Mouse (Mus musculus) liver, postnatal 0 days (tissue): Measurements from ENCODE around the gene Rpp30. TPM values are rescaled to one million over a fixed set of nuclear protein-coding genes. Genes with fewer than 3 reads are reported as not detected.

Source experiments
- ATAC-seq: fragments of 200-750 bp; cut with Nextera tagmentation; 2 replicates; pipeline ENCODE4 v1.8.0; 2017; ENCODE audit warnings: mild to moderate bottlenecking, moderate library complexity
- DNase-seq: peaks from one replicate; pipeline ENCODE4 v3.0.0-alpha.2; 2016
- H3K27ac ChIP-seq: fragments of 300-500 bp; sonication (generic); 2 replicates; pipeline ENCODE4 v1.5.1; 2014; ENCODE audit warnings: antibody characterized with exemption, moderate library complexity, mild to moderate bottlenecking, low read depth
- H3K27me3 ChIP-seq: fragments of 300-500 bp; sonication (generic); 2 replicates; pipeline ENCODE4 v1.6.1; 2014; ENCODE audit warnings: low read length, control low read depth, mixed read lengths; ENCODE audit not compliant: insufficient read depth
- H3K36me3 ChIP-seq: fragments of 300-500 bp; sonication (generic); replicated peaks from 2 replicates; pipeline ENCODE4 v1.6.1; 2014; ENCODE audit warnings: mild to moderate bottlenecking, control low read depth, low read length, moderate library complexity, mixed read lengths; ENCODE audit not compliant: insufficient read depth
- H3K4me1 ChIP-seq: fragments of 300-500 bp; sonication (generic); 2 replicates; pipeline ENCODE4 v1.6.1; 2014; ENCODE audit warnings: antibody characterized with exemption, mild to moderate bottlenecking, control low read depth; ENCODE audit not compliant: insufficient read depth
- H3K4me2 ChIP-seq: fragments of 300-500 bp; sonication (generic); 2 replicates; pipeline ENCODE4 v1.6.1; 2014; ENCODE audit warnings: low read depth, mild to moderate bottlenecking, low read length, moderate library complexity, mixed read lengths
- H3K4me3 ChIP-seq: fragments of 300-500 bp; sonication (generic); 2 replicates; pipeline ENCODE4 v1.5.1; 2014; ENCODE audit warnings: low read depth, low read length
- H3K9ac ChIP-seq: fragments of 300-500 bp; sonication (generic); replicated peaks from 2 replicates; pipeline ENCODE4 v1.6.1; 2014; ENCODE audit warnings: mild to moderate bottlenecking, moderate library complexity
- H3K9me3 ChIP-seq: fragments of 300-500 bp; sonication (generic); 2 replicates; pipeline ENCODE4 v1.6.1; 2016; ENCODE audit warnings: mild to moderate bottlenecking, control low read depth, low read length, mixed read lengths
- CTCF ChIP-seq: sonication (generic); IDR thresholded peaks from 2 replicates; pipeline ENCODE4 v1.5.1; 2016; ENCODE audit warnings: antibody characterized with exemption, low read depth
- EP300 ChIP-seq: IDR thresholded peaks from 2 replicates; pipeline ENCODE4 v1.6.1; 2016; ENCODE audit warnings: antibody characterized with exemption, low read depth, mild to moderate bottlenecking
- WGBS: fragments of 180-500 bp; shearing (Covaris S2); extraction: QIAGEN DNeasy Blood & Tissue Kit; methylation state at CpG from one replicate; pipeline ENCODE4 v1.1.7; 2014; ENCODE audit not compliant: insufficient replicate concordance; 5-methylcytosine and 5-hydroxymethylcytosine counted together
- polyA plus RNA-seq: library from polyadenylated mRNA; unstranded; fragments of >200 nt; fragmentation: Nextera tagmentation; extraction: Ambion mirVana; gene quantifications from 2 replicates; pipeline ENCODE4 v1.2.1, GENCODE M21; 2015

Rpp30 gene
- polyA plus RNA-seq, 1 experiment from 2014 or later = 23.2 TPM

DNA sequence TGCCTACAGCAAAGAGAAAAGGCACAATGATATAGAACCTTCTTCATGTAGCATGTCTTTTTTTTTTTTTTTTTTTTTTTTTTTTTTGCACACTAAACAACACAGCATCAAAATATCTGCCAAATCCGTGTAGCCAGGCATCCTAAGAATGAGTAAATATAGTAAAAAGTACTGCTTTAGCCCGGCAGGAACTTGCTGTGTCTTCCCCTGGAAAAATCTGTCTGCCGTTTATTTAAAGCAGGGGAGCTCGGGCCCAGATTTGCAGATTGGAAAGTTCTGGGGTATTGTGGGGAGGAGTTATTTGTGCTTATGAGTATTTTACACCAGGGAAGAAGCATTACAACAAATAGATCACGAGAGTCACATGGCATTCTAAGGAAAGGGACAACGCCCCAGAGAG, 48.5 kb downstream of the Rpp30 start:
- Histone ChIP-seq H3K27me3 (no peaks in the 10 kb centered on the region), H3K4me1 (0 out of 2 replicates have a peak, but pooled peaks cover 5% of the 10 kb centered on the region), H3K4me3 (no peak overlapping the region), H3K9me3 (no peaks in the 10 kb centered on the region), H3K36me3 (no peaks in the 10 kb centered on the region), H3K9ac (no peak overlapping the region), H3K4me2 (no peak overlapping the region), H3K27ac (no peak overlapping the region)
- ATAC-seq (no peak), DNase-seq (no peak)
- WGBS = 50% methylated on average over 6 of the region's 6 CpGs
- TF ChIP-seq CTCF (no peak), EP300 (no peak)

DNA sequence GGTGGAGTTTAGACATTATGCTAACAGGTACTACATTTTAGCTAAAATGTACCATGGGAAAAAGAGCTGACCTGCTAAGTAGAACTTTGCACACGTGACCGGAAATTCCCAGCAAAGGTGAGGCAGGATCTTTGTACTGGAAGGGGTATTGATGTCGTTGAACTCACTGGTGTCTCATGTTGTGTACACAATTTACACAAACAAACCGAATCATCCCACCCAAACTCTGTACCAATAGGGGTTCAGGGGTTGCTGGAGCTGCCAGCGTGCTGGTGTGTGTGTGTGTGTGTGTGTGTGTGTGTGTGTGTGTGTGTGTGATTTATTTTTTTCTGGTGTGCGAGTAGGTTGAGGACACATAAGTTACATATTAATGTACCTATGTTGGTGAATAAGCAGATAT, 49.5 kb downstream of the Rpp30 start:
- 0 out of 2 replicates have a peak, but pooled peaks cover 5% of the 10 kb centered on the region for H3K4me1 ChIP-seq
- H3K9me3 ChIP-seq = no peaks in the 10 kb centered on the region
- H3K4me2 ChIP-seq = no peak overlapping the region
- no peak for TF ChIP-seq CTCF
- TF ChIP-seq EP300 = no peak
- ATAC-seq (peak; percentile 95), DNase-seq (peak; percentile 17)
- no peaks in the 10 kb centered on the region for H3K36me3 ChIP-seq
- H3K4me3 ChIP-seq = no peak overlapping the region
- no peak overlapping the region for H3K9ac ChIP-seq
- 73% methylated on average over 6 of the region's 6 CpGs for WGBS
- H3K27me3 ChIP-seq = no peaks in the 10 kb centered on the region
- H3K27ac ChIP-seq = no peak overlapping the region

DNA sequence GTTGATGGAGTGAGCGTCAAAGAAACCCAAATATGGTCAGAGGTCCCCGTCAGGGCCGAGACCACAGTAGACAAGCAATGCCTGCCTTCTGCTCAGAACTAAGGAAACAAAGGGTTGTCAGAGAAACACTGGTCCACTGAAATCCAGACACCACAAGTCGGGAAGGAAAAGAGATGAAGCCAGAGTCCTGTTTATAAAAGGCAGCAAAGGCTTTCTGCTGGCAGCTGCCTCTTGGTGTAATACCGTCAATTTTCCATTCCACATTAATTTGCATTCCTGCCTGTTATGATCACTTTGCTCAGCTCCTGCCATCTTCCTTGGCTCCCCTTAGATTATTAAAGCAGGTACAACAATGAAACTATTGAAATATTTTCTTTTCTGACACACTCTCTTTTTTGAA, 50.2 kb downstream of the Rpp30 start:
- Histone ChIP-seq H3K4me3 (no peak overlapping the region), H3K9ac (no peak overlapping the region), H3K4me1 (0 out of 2 replicates have a peak, but pooled peaks cover 5% of the 10 kb centered on the region), H3K36me3 (no peaks in the 10 kb centered on the region), H3K27me3 (no peaks in the 10 kb centered on the region), H3K4me2 (no peak overlapping the region), H3K9me3 (no peaks in the 10 kb centered on the region), H3K27ac (no peak overlapping the region)
- WGBS = 57% methylated on average over 5 of the region's 5 CpGs
- ATAC-seq = no peak
- DNase-seq = no peak
- TF ChIP-seq CTCF (no peak), EP300 (no peak)

DNA sequence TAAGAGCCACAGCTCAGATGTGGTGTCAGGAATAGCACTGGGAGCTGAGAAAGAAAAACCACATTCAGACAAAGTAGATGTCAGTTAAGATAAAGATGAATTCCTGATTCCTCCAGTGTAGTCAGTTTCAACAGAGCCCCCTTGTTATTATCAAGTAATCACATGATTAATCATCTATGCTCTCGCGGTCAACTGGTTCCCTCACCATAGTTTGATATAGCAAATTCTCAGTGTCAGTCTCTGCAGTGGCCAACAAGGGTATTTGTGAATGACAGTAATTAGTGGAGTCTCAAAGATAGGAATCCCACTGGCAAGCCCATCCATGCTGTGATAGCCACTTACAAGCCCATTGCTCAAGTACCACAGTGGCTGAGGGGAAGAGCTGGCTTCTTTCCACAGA, 60.1 kb downstream of the Rpp30 start:
- Histone ChIP-seq H3K4me3 (no peak overlapping the region), H3K4me2 (no peak overlapping the region), H3K27ac (no peak overlapping the region), H3K4me1 (no peaks in the 10 kb centered on the region), H3K36me3 (no peaks in the 10 kb centered on the region), H3K9me3 (no peaks in the 10 kb centered on the region), H3K9ac (no peak overlapping the region), H3K27me3 (no peaks in the 10 kb centered on the region)
- DNase-seq (no peak), ATAC-seq (no peak)
- no peak for TF ChIP-seq CTCF
- TF ChIP-seq EP300 = no peak
- WGBS = 94% methylated on average over 2 of the region's 2 CpGs

DNA sequence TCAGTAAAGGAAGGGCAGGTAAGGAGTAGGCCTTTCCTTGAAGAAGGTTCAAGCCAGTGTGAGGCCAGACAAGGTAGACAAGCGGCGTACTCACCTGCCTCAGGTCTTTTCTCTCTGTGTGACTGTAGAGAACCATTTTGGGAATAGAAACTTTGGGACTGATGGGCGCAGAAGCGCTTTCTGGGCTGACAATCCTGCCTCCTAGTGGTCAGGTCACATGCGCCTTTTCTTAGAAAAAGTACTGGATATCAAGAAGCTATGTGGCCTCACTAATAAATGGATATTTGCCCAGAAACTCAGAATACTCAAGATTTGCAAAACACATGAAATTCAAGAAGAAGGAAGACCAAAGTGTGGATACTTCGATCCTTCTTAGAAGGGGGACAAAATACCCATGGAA, 65.1 kb downstream of the Rpp30 start:
- peak; percentile 27 for TF ChIP-seq CTCF
- no peak for TF ChIP-seq EP300
- no peak overlapping the region for H3K4me3 ChIP-seq
- H3K4me2 ChIP-seq = no peak overlapping the region
- H3K9ac ChIP-seq = no peak overlapping the region
- H3K9me3 ChIP-seq = no peaks in the 10 kb centered on the region
- ATAC-seq = no peak
- 79% methylated on average over 6 of the region's 6 CpGs for WGBS
- no peaks in the 10 kb centered on the region for H3K36me3 ChIP-seq
- no peak overlapping the region for H3K27ac ChIP-seq
- H3K4me1 ChIP-seq = no peaks in the 10 kb centered on the region
- no peak for DNase-seq
- H3K27me3 ChIP-seq = no peaks in the 10 kb centered on the region

DNA sequence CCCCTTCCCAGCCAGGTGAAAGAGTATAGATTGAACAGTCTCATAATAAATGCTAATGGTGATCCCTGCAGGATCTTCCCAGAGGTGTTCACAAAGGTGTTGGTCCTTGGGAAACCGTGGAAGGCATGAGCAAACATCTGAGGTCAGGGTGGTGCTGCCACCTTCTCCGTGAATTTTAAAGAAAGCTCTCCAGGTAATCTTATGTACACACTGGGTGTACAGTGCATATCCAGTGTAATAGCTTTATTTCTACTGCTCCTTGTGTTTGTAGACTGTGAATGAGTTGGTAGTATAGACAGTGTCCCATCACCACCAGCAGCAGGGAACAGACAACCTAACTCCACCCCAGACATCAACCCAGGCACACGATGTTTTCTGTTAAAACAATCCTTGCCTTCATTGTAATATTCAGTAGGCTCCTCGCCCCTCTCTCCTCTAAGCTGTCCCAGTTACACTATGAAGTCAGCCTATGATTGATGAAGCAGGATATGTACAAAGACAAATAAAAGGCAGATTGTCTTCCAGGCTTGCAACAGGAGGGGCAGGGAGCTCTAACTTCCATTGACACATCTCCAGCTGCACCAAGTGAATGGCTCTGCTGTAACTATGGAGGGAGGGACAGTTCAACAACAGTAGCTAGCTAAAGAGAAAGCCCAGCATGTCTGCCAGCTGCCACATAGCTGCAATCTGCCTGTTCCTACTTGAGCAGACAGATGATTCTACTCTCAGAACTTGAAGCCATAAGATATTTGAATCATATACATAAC, 66.9 kb downstream of the Rpp30 start:
- H3K4me1 ChIP-seq = no peaks in the 10 kb centered on the region
- no peak overlapping the region for H3K9ac ChIP-seq
- DNase-seq (no peak), ATAC-seq (no peak)
- H3K4me2 ChIP-seq = no peak overlapping the region
- H3K9me3 ChIP-seq = no peaks in the 10 kb centered on the region
- 69% methylated on average over 4 of the region's 4 CpGs for WGBS
- H3K36me3 ChIP-seq = no peaks in the 10 kb centered on the region
- no peaks in the 10 kb centered on the region for H3K27me3 ChIP-seq
- no peak overlapping the region for H3K4me3 ChIP-seq
- TF ChIP-seq EP300 (no peak), CTCF (no peak)
- H3K27ac ChIP-seq = no peak overlapping the region

Other genes starting within 250 kb of the Rpp30 start
- 0.06 TPM in 1 of 2 replicates, not detected in the other for gene Htr7, start 26.2 kb upstream of the Rpp30 start, polyA plus RNA-seq
- 0.07 and 0.11 TPM in 2 replicates for gene Ankrd1, start 36.4 kb downstream of the Rpp30 start, polyA plus RNA-seq